Mouse (Mus musculus): ENCODE results near the gene Hhat. TPM values are rescaled to one million over a fixed set of nuclear protein-coding genes. Genes with fewer than 3 reads are reported as not detected.

Hhat gene
- polyA plus RNA-seq (2015; fragmentation: Nextera tagmentation; extraction: Ambion mirVana), result 1.9 and 2.8 TPM in 2 replicates

GRCm38 (mm10) chr1:192770495-192771331 is at the start of gene Hhat:
Hhat (minus strand) TSS chr1:192771223.

Other genes starting within 250 kb of the Hhat start
- gene Sertad4, start 84.5 kb upstream of the Hhat start, polyA plus RNA-seq (2015; fragmentation: Nextera tagmentation; extraction: Ambion mirVana), result 1.8 and 2.6 TPM in 2 replicates

Measured in spleen, postnatal 0 days (tissue).